Mouse (Mus musculus) CH12.LX (cell line): ENCODE results near the gene Rps23. TPM values are rescaled to one million over a fixed set of nuclear protein-coding genes. Genes with fewer than 3 reads are reported as not detected.

Source experiments
- DNase-seq: peaks from one replicate; pipeline ENCODE4 v3.0.0-alpha.2; 2013; ENCODE audit errors: extremely low read depth
- H3K27ac ChIP-seq: 2 replicates; pipeline ENCODE4 v1.5.1; 2012; ENCODE audit warnings: low read depth, mild to moderate bottlenecking, control low read depth, moderate library complexity; ENCODE audit not compliant: insufficient read depth
- H3K27me3 ChIP-seq: replicated peaks from 2 replicates; pipeline ENCODE3; 2012; ENCODE audit warnings: inconsistent platforms
- H3K36me3 ChIP-seq, 2 experiments: replicated peaks in 1 of 2; 2 replicates each; pipeline versions ENCODE3 to v1.6.1; 2012; ENCODE audit warnings: inconsistent platforms in 1 of 2, low read length in 1 of 2, mild to moderate bottlenecking in 1 of 2, mixed read lengths in 1 of 2, moderate library complexity in 1 of 2; ENCODE audit not compliant: control insufficient read depth in 1 of 2, insufficient read depth in 1 of 2
- H3K4me1 ChIP-seq, 2 experiments: 2 replicates each; pipeline ENCODE4 v1.6.1; 2012; ENCODE audit warnings: inconsistent platforms in 1 of 2, moderate library complexity in 1 of 2; ENCODE audit not compliant: insufficient read depth in 2 of 2, control insufficient read depth in 1 of 2
- H3K4me2 ChIP-seq: 2 replicates; pipeline ENCODE4 v1.6.1; 2012; ENCODE audit warnings: low read depth, mild to moderate bottlenecking, control low read depth; ENCODE audit not compliant: poor library complexity, insufficient read depth, severe bottlenecking
- H3K4me3 ChIP-seq, 3 experiments: fragments of 150-350 bp in 1 of 3; sonication (generic) in 1 of 3; replicated peaks in 1 of 3; 2 replicates each; pipeline versions ENCODE3 to v1.5.1; 2011 to 2012; ENCODE audit warnings: low read depth in 2 of 3, low read length in 2 of 3, mild to moderate bottlenecking in 2 of 3, moderate library complexity in 2 of 3, control low read depth in 1 of 3, improper control_type of control experiment in 1 of 3, inconsistent platforms in 1 of 3, mixed read lengths in 1 of 3; ENCODE audit not compliant: poor library complexity in 1 of 3
- H3K79me2 ChIP-seq: replicated peaks from 2 replicates; pipeline ENCODE4 v1.6.1; 2012; ENCODE audit warnings: mild to moderate bottlenecking, moderate library complexity; ENCODE audit not compliant: control insufficient read depth, poor library complexity, insufficient read depth, severe bottlenecking; ENCODE audit errors: extremely low read depth
- H3K9ac ChIP-seq: 2 replicates; pipeline ENCODE4 v1.6.1; 2012; ENCODE audit warnings: low read depth, mild to moderate bottlenecking, control low read depth, moderate library complexity; ENCODE audit not compliant: insufficient read depth
- H3K9me3 ChIP-seq: replicated peaks from 2 replicates; pipeline ENCODE3; 2012; ENCODE audit warnings: low read length, inconsistent platforms, mixed read lengths
- BHLHE40 ChIP-seq: IDR thresholded peaks from 2 replicates; pipeline ENCODE4 v1.6.1; 2011; ENCODE audit warnings: mild to moderate bottlenecking, low read depth, low read length, improper control_type of control experiment
- CHD1 ChIP-seq: IDR thresholded peaks from 2 replicates; pipeline ENCODE4 v1.6.1; 2012; ENCODE audit warnings: low read depth, low read length, improper control_type of control experiment, inconsistent platforms
- CTCF ChIP-seq, 2 experiments: IDR thresholded peaks in 1 of 2; conservative IDR thresholded peaks in 1 of 2; 2 replicates each; pipeline ENCODE4 v1.5.1; 2011 to 2012; ENCODE audit warnings: low read depth in 2 of 2, low read length in 2 of 2, improper control_type of control experiment in 1 of 2, inconsistent platforms in 1 of 2, mild to moderate bottlenecking in 1 of 2, moderate library complexity in 1 of 2
- ELF1 ChIP-seq: IDR thresholded peaks from 2 replicates; pipeline ENCODE4 v1.6.1; 2014; ENCODE audit warnings: low read depth, mild to moderate bottlenecking, inconsistent platforms, low read length, improper control_type of control experiment
- EP300 ChIP-seq: IDR thresholded peaks from 2 replicates; pipeline ENCODE4 v1.6.1; 2011; ENCODE audit warnings: low read length, improper control_type of control experiment
- HCFC1 ChIP-seq: IDR thresholded peaks from 2 replicates; pipeline ENCODE4 v1.6.1; 2012; ENCODE audit warnings: low read depth, mild to moderate bottlenecking, inconsistent platforms, low read length, improper control_type of control experiment
- JUND ChIP-seq: conservative IDR thresholded peaks from 2 replicates; pipeline ENCODE4 v1.6.1; 2011; ENCODE audit warnings: low read depth, low read length, improper control_type of control experiment
- KAT2A ChIP-seq: IDR thresholded peaks from 2 replicates; pipeline ENCODE4 v1.6.1; 2012; ENCODE audit warnings: low read length, improper control_type of control experiment, inconsistent platforms; ENCODE audit not compliant: insufficient replicate concordance
- MAX ChIP-seq: IDR thresholded peaks from 2 replicates; pipeline ENCODE4 v1.6.1; 2011; ENCODE audit warnings: low read length, improper control_type of control experiment
- MAZ ChIP-seq: IDR thresholded peaks from 2 replicates; pipeline ENCODE4 v1.6.1; 2012; ENCODE audit warnings: low read depth, mild to moderate bottlenecking, inconsistent platforms, low read length, improper control_type of control experiment, moderate library complexity
- MEF2A ChIP-seq: IDR thresholded peaks from 2 replicates; pipeline ENCODE4 v1.6.1; 2014; ENCODE audit warnings: low read depth, mild to moderate bottlenecking, inconsistent platforms, low read length, improper control_type of control experiment, borderline replicate concordance
- MXI1 ChIP-seq: IDR thresholded peaks from 2 replicates; pipeline ENCODE4 v1.6.1; 2011; ENCODE audit warnings: mild to moderate bottlenecking, low read depth, low read length, improper control_type of control experiment
- MYC ChIP-seq: IDR thresholded peaks from 2 replicates; pipeline ENCODE4 v1.6.1; 2011; ENCODE audit warnings: low read depth, mild to moderate bottlenecking, improper control_type of control experiment, low read length
- NELFE ChIP-seq: IDR thresholded peaks from 2 replicates; pipeline ENCODE4 v1.6.1; 2011; ENCODE audit warnings: low read depth, low read length, improper control_type of control experiment
- NRF1 ChIP-seq: IDR thresholded peaks from 2 replicates; pipeline ENCODE4 v1.6.1; 2014; ENCODE audit warnings: low read depth, mild to moderate bottlenecking, inconsistent platforms, low read length, improper control_type of control experiment, moderate library complexity
- RAD21 ChIP-seq: IDR thresholded peaks from 2 replicates; pipeline ENCODE4 v1.6.1; 2011; ENCODE audit warnings: low read depth, mild to moderate bottlenecking, low read length, improper control_type of control experiment, moderate library complexity
- SIN3A ChIP-seq: IDR thresholded peaks from 2 replicates; pipeline ENCODE4 v1.6.1; 2012; ENCODE audit warnings: low read length, improper control_type of control experiment, inconsistent platforms
- SMC3 ChIP-seq: IDR thresholded peaks from 2 replicates; pipeline ENCODE4 v1.6.1; 2011; ENCODE audit warnings: low read depth, low read length, improper control_type of control experiment
- TBP ChIP-seq: conservative IDR thresholded peaks from 2 replicates; pipeline ENCODE4 v1.6.1; 2011; ENCODE audit warnings: low read depth, low read length, improper control_type of control experiment
- TCF12 ChIP-seq: IDR thresholded peaks from 2 replicates; pipeline ENCODE4 v1.6.1; 2014; ENCODE audit warnings: low read depth, mild to moderate bottlenecking, inconsistent platforms, low read length, improper control_type of control experiment
- UBTF ChIP-seq: IDR thresholded peaks from 2 replicates; pipeline ENCODE4 v1.6.1; 2012; ENCODE audit warnings: low read depth, mild to moderate bottlenecking, inconsistent platforms, low read length, improper control_type of control experiment, moderate library complexity
- USF1 ChIP-seq: IDR thresholded peaks from 2 replicates; pipeline ENCODE4 v1.6.1; 2014; ENCODE audit warnings: low read depth, mild to moderate bottlenecking, inconsistent platforms, low read length, improper control_type of control experiment
- USF2 ChIP-seq: conservative IDR thresholded peaks from 2 replicates; pipeline ENCODE4 v1.6.1; 2011; ENCODE audit warnings: low read depth, low read length, improper control_type of control experiment
- ZC3H11A ChIP-seq: IDR thresholded peaks from 2 replicates; pipeline ENCODE4 v1.6.1; 2012; ENCODE audit warnings: low read depth, mild to moderate bottlenecking, inconsistent platforms, low read length, improper control_type of control experiment
- ZKSCAN1 ChIP-seq: IDR thresholded peaks from 2 replicates; pipeline ENCODE4 v1.6.1; 2012; ENCODE audit warnings: low read depth, inconsistent platforms, low read length, improper control_type of control experiment, borderline replicate concordance
- ZMIZ1 ChIP-seq: IDR thresholded peaks from 2 replicates; pipeline ENCODE4 v1.6.1; 2012; ENCODE audit warnings: low read depth, mild to moderate bottlenecking, inconsistent platforms, low read length, improper control_type of control experiment
- ZNF384 ChIP-seq: IDR thresholded peaks from 2 replicates; pipeline ENCODE4 v1.6.1; 2012; ENCODE audit warnings: low read depth, low read length, improper control_type of control experiment, inconsistent platforms
- dilution Hi-C: fragments of 300-500 bp; cut with MboI; formaldehyde crosslinking; loops from 2 replicates; pipeline ENCODE4 v1.14.3; 2020; ENCODE audit warnings: low sequenced_read_pairs; ENCODE audit not compliant: extremely low pct_unique_long_range_greater_than_20kb, extremely low pct_ligation_motif_present
- in situ Hi-C: fragments of 300-500 bp; cut with MboI; formaldehyde crosslinking; loops from 3 replicates; pipeline ENCODE4 v1.14.3; 2019; ENCODE audit warnings: low sequenced_read_pairs, low pct_ligation_motif_present, low pct_unique_long_range_greater_than_20kb, mixed read lengths
- polyA plus RNA-seq: library from polyadenylated mRNA; unstranded; fragments of >175 nt; gene quantifications from 2 replicates; pipeline ENCODE4 v1.2.1, GENCODE M21; 2012; ENCODE audit warnings: low read depth; ENCODE audit not compliant: insufficient read length
- total RNA-seq, 2 experiments: library from RNA; depleted of rRNA; stranded (reverse); fragments of 300-350 nt in 1 of 2; fragments of >200 nt in 1 of 2; gene quantifications; 2 replicates each; pipeline ENCODE4 v1.2.3; 2012 to 2014

Rps23 gene
- total and polyA plus RNA-seq, 3 experiments, result 1,042 to 2,005 (median 1,970) TPM

DNA sequence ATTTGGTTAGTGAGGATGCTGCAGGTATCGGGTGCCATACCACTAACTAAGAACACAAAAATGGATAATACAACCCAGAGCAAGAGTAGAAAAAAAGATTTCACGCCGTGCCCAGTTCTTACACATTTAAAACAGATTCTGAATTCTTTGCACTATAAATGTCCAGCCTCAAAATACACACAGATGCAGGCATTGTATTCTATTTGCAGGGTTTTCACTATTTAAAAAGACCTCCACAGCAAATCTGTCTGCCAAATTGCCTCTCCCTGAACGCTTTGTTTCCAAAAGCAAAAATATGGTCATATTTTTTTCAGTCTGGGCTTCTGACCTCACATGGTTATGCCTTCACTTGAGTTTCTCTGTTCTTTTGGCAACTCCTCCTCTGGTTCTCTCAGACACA, 27.9 kb upstream of the Rps23 start:
- H3K27ac ChIP-seq, result no peak overlapping the region
- no peaks in the 10 kb centered on the region for H3K4me1 ChIP-seq
- H3K4me2 ChIP-seq, result no peak overlapping the region
- no peaks in the 10 kb centered on the region for H3K9me3 ChIP-seq
- H3K9ac ChIP-seq, result no peak overlapping the region
- H3K4me3 ChIP-seq, result no peak overlapping the region
- in situ Hi-C loops (no loop called here), dilution Hi-C loops (no loop called here)
- no peak for TF ChIP-seq SIN3A
- TF ChIP-seq ELF1, result no peak
- no peak for TF ChIP-seq RAD21
- no peak for TF ChIP-seq BHLHE40
- no peak for TF ChIP-seq CTCF (conservative IDR thresholded peaks at IDR 0.05 in 1 of 2, IDR thresholded peaks at IDR 0.05 in 1 of 2; ENCODE audit: low read depth in 2 of 2, low read length in 2 of 2)
- TF ChIP-seq USF1, result no peak
- no peak for TF ChIP-seq NELFE
- TF ChIP-seq ZNF384, result no peak
- no peak for TF ChIP-seq KAT2A
- TF ChIP-seq ZMIZ1, result no peak
- TF ChIP-seq UBTF, result no peak
- no peak for TF ChIP-seq MEF2A
- TF ChIP-seq MAX, result no peak
- TF ChIP-seq SMC3, result no peak
- TF ChIP-seq NRF1, result no peak
- no peak for DNase-seq
- H3K36me3 ChIP-seq, result no peaks in the 10 kb centered on the region
- H3K79me2 ChIP-seq, result no peaks in the 10 kb centered on the region
- no peaks in the 10 kb centered on the region for H3K27me3 ChIP-seq

GRCm38 (mm10) chr13:90896098-90896497, 26.7 kb upstream of the Rps23 start:
- Histone ChIP-seq H3K79me2 (no peaks in the 10 kb centered on the region), H3K36me3 (no peaks in the 10 kb centered on the region), H3K4me1 (no peaks in the 10 kb centered on the region), H3K27me3 (no peaks in the 10 kb centered on the region), H3K9ac (no peak overlapping the region), H3K4me3 (no peak overlapping the region), H3K27ac (no peak overlapping the region), H3K9me3 (no peaks in the 10 kb centered on the region), H3K4me2 (no peak overlapping the region)
- in situ Hi-C loops, result no loop called here
- TF ChIP-seq JUND (no peak), RAD21 (no peak), KAT2A (no peak), CHD1 (no peak), HCFC1 (no peak), SMC3 (no peak), ZC3H11A (no peak), EP300 (no peak), MXI1 (no peak), TBP (no peak), TCF12 (no peak), ZKSCAN1 (no peak), NRF1 (no peak), USF2 (no peak), SIN3A (no peak), MYC (no peak), NELFE (no peak), ZNF384 (no peak), MAZ (no peak), BHLHE40 (no peak)
- dilution Hi-C loops, result no loop called here
- DNase-seq, result no peak
